Mouse (Mus musculus): ENCODE measurements at regions not wholly inside any gene's neighbourhood (a gene's known extent, or its start where the extent isn't known, plus 50 kb on each side); places are given as distances from the start of the nearest gene placed in this dataset.

GRCm38 (mm10) chr16:44667118-44667517, 57.0 kb upstream of the Nepro start:
- H3K27me3 ChIP-seq (ENCODE audit: control insufficient read depth in 1 of 2, insufficient read depth in 2 of 2, low read length in 2 of 2), result peaks cover 0 to 6% of the 10 kb centered on the region in 2 experiments; a peak in 2 of 4 replicates
- no peak overlapping the region for H3K4me3 ChIP-seq (ENCODE audit: control insufficient read depth in 1 of 2, insufficient read depth in 1 of 2, low read depth in 2 of 2, low read length in 2 of 2)
- H3K36me3 ChIP-seq (ENCODE audit: control insufficient read depth in 1 of 2, insufficient read depth in 2 of 2, low read length in 2 of 2), result no peaks in the 10 kb centered on the region
- no peak for TF ChIP-seq MXI1 (IDR thresholded peaks at IDR 0.05; ENCODE audit: low read depth, low read length)
- no peak for TF ChIP-seq ZC3H11A (IDR thresholded peaks at IDR 0.05; ENCODE audit: low read depth, low read length)
- TF ChIP-seq UBTF (IDR thresholded peaks at IDR 0.05; ENCODE audit: borderline replicate concordance, insufficient read depth, low read depth, low read length), result no peak
- no peak for TF ChIP-seq MEF2A (IDR thresholded peaks at IDR 0.05; ENCODE audit: extremely low read depth, insufficient replicate concordance, low read depth, low read length, poor library complexity, severe bottlenecking)
- TF ChIP-seq E2F4 (IDR thresholded peaks at IDR 0.05; ENCODE audit: borderline replicate concordance, low read depth, low read length), result no peak
- TF ChIP-seq EP300 (IDR thresholded peaks at IDR 0.05; ENCODE audit: low read depth in 1 of 2, low read length in 2 of 2), result no peak
- no peaks in the 10 kb centered on the region for H3K79me2 ChIP-seq (ENCODE audit: control insufficient read depth, insufficient read depth, low read length, poor library complexity)
- DNase-seq (ENCODE audit: low read depth, low spot score), result no peak
- no peak overlapping the region for H3K9ac ChIP-seq (ENCODE audit: control insufficient read depth, low read depth, low read length, poor library complexity, severe bottlenecking)
- no peaks in the 10 kb centered on the region for H3K9me3 ChIP-seq (replicated peaks; ENCODE audit: insufficient read depth, low read length)
- H3K4me1 ChIP-seq (ENCODE audit: control insufficient read depth in 1 of 2, insufficient read depth in 2 of 2, low read length in 2 of 2), result no peaks in the 10 kb centered on the region
- no peak overlapping the region for H3K27ac ChIP-seq (ENCODE audit: control insufficient read depth, low read depth, low read length)

- Histone ChIP-seq H3K9me3 (replicated peaks; ENCODE audit: insufficient read depth, low read length) (no peaks in the 10 kb centered on the region), H3K27me3 (ENCODE audit: control insufficient read depth in 1 of 2, insufficient read depth in 2 of 2, low read length in 2 of 2) (peaks cover 0 to 4% of the 10 kb centered on the region in 2 experiments; a peak in 2 of 4 replicates), H3K9ac (ENCODE audit: control insufficient read depth, low read depth, low read length, poor library complexity, severe bottlenecking) (no peak overlapping the region), H3K36me3 (ENCODE audit: control insufficient read depth in 1 of 2, insufficient read depth in 2 of 2, low read length in 2 of 2) (no peaks in the 10 kb centered on the region), H3K27ac (ENCODE audit: control insufficient read depth, low read depth, low read length) (no peak overlapping the region), H3K4me1 (ENCODE audit: control insufficient read depth in 1 of 2, insufficient read depth in 2 of 2, low read length in 2 of 2) (no peaks in the 10 kb centered on the region), H3K4me3 (ENCODE audit: control insufficient read depth in 1 of 2, insufficient read depth in 1 of 2, low read depth in 2 of 2, low read length in 2 of 2) (no peak overlapping the region), H3K79me2 (ENCODE audit: control insufficient read depth, insufficient read depth, low read length, poor library complexity) (no peaks in the 10 kb centered on the region)
- no peak for TF ChIP-seq TAL1 (IDR thresholded peaks at IDR 0.05; ENCODE audit: low read length)
- no peak for TF ChIP-seq CHD1 (IDR thresholded peaks at IDR 0.05; ENCODE audit: low read depth, low read length)
- no peak for TF ChIP-seq ZC3H11A (IDR thresholded peaks at IDR 0.05; ENCODE audit: low read depth, low read length)
- no peak for TF ChIP-seq USF1 (IDR thresholded peaks at IDR 0.05; ENCODE audit: low read depth, low read length)
- TF ChIP-seq NELFE (IDR thresholded peaks at IDR 0.05; ENCODE audit: low read depth, low read length), result no peak
- TF ChIP-seq HCFC1 (IDR thresholded peaks at IDR 0.05; ENCODE audit: low read depth, low read length), result no peak
- TF ChIP-seq ELF1 (IDR thresholded peaks at IDR 0.05; ENCODE audit: low read depth, low read length), result no peak
- no peak for TF ChIP-seq POLR2AphosphoS2 (IDR thresholded peaks at IDR 0.05; ENCODE audit: low read length)
- TF ChIP-seq SIN3A (IDR thresholded peaks at IDR 0.05; ENCODE audit: low read length), result no peak
- TF ChIP-seq TCF12 (IDR thresholded peaks at IDR 0.05; ENCODE audit: low read depth, low read length), result no peak
- TF ChIP-seq GATA1 (IDR thresholded peaks at IDR 0.05; ENCODE audit: low read depth, low read length), result no peak
- TF ChIP-seq BHLHE40 (IDR thresholded peaks at IDR 0.05; ENCODE audit: borderline replicate concordance, low read depth, low read length), result no peak
- no peak for DNase-seq (ENCODE audit: low read depth, low spot score)
These were observed 57.6 kb upstream of the Nepro start for GRCm38 (mm10) chr16:44666431-44666997.

Measured in MEL (cell line).